Mouse (Mus musculus) embryonic facial prominence, embryonic 14.5 days (tissue): Measurements from ENCODE around the gene Cmtm8. TPM values are rescaled to one million over a fixed set of nuclear protein-coding genes. Genes with fewer than 3 reads are reported as not detected.

Source experiments
- ATAC-seq: fragments of 200-750 bp; cut with Nextera tagmentation; 2 replicates; pipeline ENCODE4 v1.8.0; 2017; ENCODE audit warnings: low read depth, moderate number of reproducible peaks, moderate TSS enrichment
- DNase-seq: peaks from one replicate; pipeline ENCODE4 v3.0.0-alpha.2; 2015; ENCODE audit warnings: low spot score
- H3K27ac ChIP-seq: fragments of 300-500 bp; sonication (generic); replicated peaks from 2 replicates; pipeline ENCODE4 v1.5.1; 2014; ENCODE audit warnings: low read depth, mild to moderate bottlenecking, low read length, moderate library complexity
- H3K27me3 ChIP-seq: fragments of 300-500 bp; sonication (generic); replicated peaks from 2 replicates; pipeline ENCODE4 v1.6.1; 2014; ENCODE audit warnings: low read length; ENCODE audit not compliant: control insufficient read depth, insufficient read depth
- H3K36me3 ChIP-seq: fragments of 300-500 bp; sonication (generic); 2 replicates; pipeline ENCODE4 v1.6.1; 2014; ENCODE audit warnings: low read length, mixed read lengths; ENCODE audit not compliant: control insufficient read depth, insufficient read depth
- H3K4me1 ChIP-seq: fragments of 300-500 bp; sonication (generic); 2 replicates; pipeline ENCODE4 v1.6.1; 2014; ENCODE audit warnings: antibody characterized with exemption, low read length; ENCODE audit not compliant: control insufficient read depth, insufficient read depth
- H3K4me2 ChIP-seq: fragments of 300-500 bp; sonication (generic); 2 replicates; pipeline ENCODE4 v1.6.1; 2014; ENCODE audit warnings: low read depth, mild to moderate bottlenecking, low read length, moderate library complexity, mixed read lengths
- H3K4me3 ChIP-seq: fragments of 300-500 bp; sonication (generic); 2 replicates; pipeline ENCODE4 v1.5.1; 2014; ENCODE audit warnings: low read depth, mild to moderate bottlenecking, low read length
- H3K9ac ChIP-seq: fragments of 300-500 bp; sonication (generic); 2 replicates; pipeline ENCODE4 v1.6.1; 2014; ENCODE audit warnings: low read depth, mild to moderate bottlenecking, low read length, moderate library complexity, mixed read lengths
- H3K9me3 ChIP-seq: fragments of 300-500 bp; sonication (generic); 2 replicates; pipeline ENCODE4 v1.6.1; 2016; ENCODE audit warnings: low read length; ENCODE audit not compliant: control insufficient read depth
- WGBS: fragments of 180-500 bp; shearing (Covaris S2); extraction: QIAGEN DNeasy Blood & Tissue Kit; methylation state at CpG from one replicate; pipeline ENCODE4 v1.1.7; 2014; 5-methylcytosine and 5-hydroxymethylcytosine counted together
- polyA plus RNA-seq: library from polyadenylated mRNA; unstranded; fragments of >200 nt; fragmentation: Nextera tagmentation; extraction: Ambion mirVana; gene quantifications from 2 replicates; pipeline ENCODE4 v1.2.1, GENCODE M21; 2014

Cmtm8 gene
- polyA plus RNA-seq, 1 experiment from 2014 or later: 18.6 TPM

DNA sequence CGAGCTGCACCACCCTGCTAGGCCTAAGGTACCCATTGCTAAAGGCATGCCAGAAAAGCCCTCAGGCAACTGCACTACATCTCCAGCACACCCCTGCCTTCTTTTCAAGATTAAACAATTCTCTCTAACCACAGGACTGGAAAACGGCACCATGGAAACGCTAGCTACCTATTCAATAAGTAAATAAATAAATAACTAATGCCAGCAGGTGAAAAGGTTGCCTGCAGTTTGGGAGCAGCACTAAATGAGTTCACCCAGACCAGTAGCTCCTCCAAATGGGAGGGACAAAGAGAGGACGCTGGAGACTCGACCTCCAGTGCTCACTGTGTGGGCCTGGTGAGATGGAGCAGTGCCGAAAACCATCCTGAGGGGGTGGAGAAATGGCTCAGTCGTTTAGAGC is 13.6 kb downstream of the Cmtm8 start:
- WGBS: 54% methylated on average over 5 of the region's 7 CpGs
- no peaks in the 10 kb centered on the region for H3K27me3 ChIP-seq
- H3K4me3 ChIP-seq: no peak overlapping the region
- H3K27ac ChIP-seq: no peak overlapping the region
- DNase-seq (no peak), ATAC-seq (no peak)
- no peak overlapping the region for H3K9ac ChIP-seq
- H3K36me3 ChIP-seq: no peaks in the 10 kb centered on the region
- no peak overlapping the region for H3K4me2 ChIP-seq
- no peaks in the 10 kb centered on the region for H3K4me1 ChIP-seq
- no peaks in the 10 kb centered on the region for H3K9me3 ChIP-seq

DNA sequence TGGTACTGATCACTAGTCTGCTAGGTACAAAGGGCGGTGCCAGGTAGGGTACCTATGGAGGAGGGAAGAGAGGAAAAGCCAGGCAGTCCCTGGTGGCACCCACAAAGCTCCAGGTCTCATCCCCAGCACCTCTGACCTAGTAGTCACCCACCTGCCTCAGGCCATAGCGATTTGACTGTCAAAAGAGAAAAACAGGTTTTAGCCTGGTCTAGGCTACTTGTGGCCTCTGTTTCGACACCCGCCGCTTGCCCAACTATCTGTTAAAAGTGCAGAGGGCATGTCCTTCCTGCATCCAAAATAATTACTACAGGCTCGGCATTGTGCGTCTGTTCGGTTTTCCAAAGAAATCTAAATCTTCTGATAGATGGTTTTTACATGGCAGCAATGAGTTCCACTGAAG is 14.3 kb downstream of the Cmtm8 start:
- H3K9me3 ChIP-seq: no peaks in the 10 kb centered on the region
- WGBS: 80% methylated on average over 8 of the region's 8 CpGs
- H3K9ac ChIP-seq: no peak overlapping the region
- no peak for DNase-seq
- H3K4me2 ChIP-seq: no peak overlapping the region
- no peak for ATAC-seq
- no peak overlapping the region for H3K4me3 ChIP-seq
- H3K27me3 ChIP-seq: no peaks in the 10 kb centered on the region
- H3K36me3 ChIP-seq: no peaks in the 10 kb centered on the region
- H3K27ac ChIP-seq: no peak overlapping the region
- H3K4me1 ChIP-seq: no peaks in the 10 kb centered on the region

DNA sequence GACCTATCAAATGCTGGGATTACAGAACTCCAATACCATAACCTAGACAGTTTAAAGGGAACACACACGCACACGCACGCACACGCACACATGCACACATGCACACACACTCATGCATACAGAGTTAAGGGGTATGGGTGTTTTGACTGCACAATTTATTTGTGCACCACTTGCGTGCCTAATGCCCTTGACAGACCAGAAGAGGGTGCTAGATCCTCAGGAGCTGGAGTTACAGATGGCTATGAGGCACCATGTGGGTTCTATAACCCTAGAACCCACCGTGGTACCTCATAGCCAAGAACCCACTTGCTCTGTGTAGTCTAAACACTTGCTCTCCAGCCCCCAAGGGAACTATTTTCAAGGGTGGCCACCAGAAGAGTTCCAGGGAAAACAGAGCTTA is 15.6 kb downstream of the Cmtm8 start:
- ATAC-seq: no peak

DNA sequence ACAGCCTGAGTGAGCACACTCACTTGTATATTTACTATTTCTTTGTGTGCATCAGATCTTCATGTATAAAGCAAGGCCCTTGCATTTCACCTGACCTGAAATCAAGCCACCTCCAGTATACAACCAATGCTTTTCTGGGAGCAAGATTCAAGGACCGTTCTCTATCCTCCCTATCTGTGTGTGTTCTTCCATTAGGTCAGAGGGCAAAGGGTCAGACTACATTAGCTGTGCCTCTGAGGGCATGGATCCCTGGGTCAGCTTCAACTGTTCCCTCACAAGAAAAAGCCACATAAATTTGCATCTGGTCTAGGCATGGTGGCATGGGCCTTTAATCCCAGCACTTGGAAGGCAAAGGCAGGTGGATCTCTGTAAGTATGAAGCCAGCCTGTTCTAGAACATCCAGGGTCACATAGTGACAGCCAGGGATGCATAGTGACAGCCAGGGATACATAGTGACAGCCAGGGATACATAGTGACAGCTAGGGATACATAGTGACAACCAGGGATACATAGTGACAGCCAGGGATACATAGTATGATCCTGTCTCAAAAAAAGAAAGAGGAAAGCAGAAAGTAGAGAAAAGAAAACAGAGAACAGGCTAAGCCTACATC is 16.6 kb downstream of the Cmtm8 start:
- no peak overlapping the region for H3K27ac ChIP-seq
- H3K9ac ChIP-seq: no peak overlapping the region
- 49% methylated on average over 1 of the region's 1 CpGs for WGBS
- H3K27me3 ChIP-seq: no peaks in the 10 kb centered on the region
- DNase-seq (no peak), ATAC-seq (no peak)
- no peaks in the 10 kb centered on the region for H3K4me1 ChIP-seq
- no peaks in the 10 kb centered on the region for H3K36me3 ChIP-seq
- no peak overlapping the region for H3K4me3 ChIP-seq
- no peaks in the 10 kb centered on the region for H3K9me3 ChIP-seq
- H3K4me2 ChIP-seq: no peak overlapping the region

More for the DNA sequence above, 15.6 kb downstream of the Cmtm8 start:
- Histone ChIP-seq H3K4me2 (no peak overlapping the region), H3K27ac (no peak overlapping the region), H3K9ac (no peak overlapping the region), H3K9me3 (no peaks in the 10 kb centered on the region), H3K27me3 (no peaks in the 10 kb centered on the region), H3K4me3 (no peak overlapping the region), H3K36me3 (no peaks in the 10 kb centered on the region), H3K4me1 (no peaks in the 10 kb centered on the region)
- no peak for DNase-seq
- 90% methylated on average over 6 of the region's 6 CpGs for WGBS

DNA sequence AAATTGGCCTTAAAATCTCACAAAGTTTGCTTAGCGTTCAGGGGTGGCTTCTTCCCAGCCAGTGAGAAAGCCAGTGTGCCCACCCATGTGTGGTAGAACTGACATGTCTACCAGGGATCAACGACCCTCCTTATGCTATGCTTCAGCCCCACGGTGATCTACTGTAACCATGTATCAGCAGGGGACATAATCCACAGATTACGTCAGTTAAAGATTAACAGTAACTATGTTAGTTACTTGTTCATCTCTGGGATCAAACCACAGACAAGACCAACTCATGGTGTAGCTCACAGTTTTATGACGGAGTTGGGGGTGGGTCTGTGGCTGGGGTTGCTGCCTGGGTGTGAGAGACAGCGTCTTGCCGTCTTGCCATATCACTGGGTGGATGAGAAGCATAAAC is 19.8 kb downstream of the Cmtm8 start:
- ATAC-seq (no peak), DNase-seq (no peak)
- Histone ChIP-seq H3K36me3 (no peaks in the 10 kb centered on the region), H3K9ac (no peak overlapping the region), H3K4me2 (no peak overlapping the region), H3K27me3 (no peaks in the 10 kb centered on the region), H3K27ac (no peak overlapping the region), H3K4me3 (no peak overlapping the region), H3K9me3 (no peaks in the 10 kb centered on the region), H3K4me1 (no peaks in the 10 kb centered on the region)
- 92% methylated on average over 7 of the region's 7 CpGs for WGBS

DNA sequence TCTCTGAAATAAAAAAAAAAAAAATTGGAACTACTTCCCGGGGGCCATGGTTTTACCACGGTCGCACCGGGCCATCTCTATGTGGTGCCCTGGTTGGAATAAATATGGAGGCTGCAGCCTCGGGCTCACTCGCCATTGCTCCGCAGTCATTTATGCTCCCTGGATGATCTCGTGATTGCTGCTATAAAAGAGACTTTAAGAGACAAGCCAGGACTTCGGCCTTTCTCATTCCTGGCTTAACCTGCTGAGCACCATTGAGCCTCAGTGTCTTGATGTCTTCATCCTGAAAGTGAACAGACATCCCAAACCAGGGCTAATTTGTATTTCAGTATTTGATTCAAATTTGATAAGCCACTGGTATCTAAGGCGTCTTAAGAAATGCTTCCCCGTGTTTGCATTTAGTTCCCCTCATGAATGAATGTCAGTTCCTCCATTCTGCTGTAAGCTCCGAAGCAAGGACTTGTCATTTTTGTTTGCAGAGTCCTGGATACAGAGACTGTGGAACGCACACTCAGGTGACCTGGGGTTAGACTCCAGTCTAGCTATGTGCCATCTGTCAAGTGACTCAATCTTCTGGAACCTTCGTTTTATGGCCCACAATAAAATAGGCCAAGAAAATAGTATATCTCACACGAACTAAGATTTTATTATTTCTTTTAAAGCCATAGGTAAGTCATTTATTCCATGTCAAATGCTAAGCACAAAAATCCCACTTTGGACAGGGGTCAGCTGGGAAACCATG is 22.2 kb downstream of the Cmtm8 start:
- Histone ChIP-seq H3K27me3 (no peaks in the 10 kb centered on the region), H3K4me2 (no peak overlapping the region), H3K9ac (no peak overlapping the region), H3K36me3 (no peaks in the 10 kb centered on the region), H3K4me3 (no peak overlapping the region), H3K9me3 (no peaks in the 10 kb centered on the region), H3K4me1 (no peaks in the 10 kb centered on the region), H3K27ac (no peak overlapping the region)
- DNase-seq (no peak), ATAC-seq (no peak)
- 88% methylated on average over 15 of the region's 15 CpGs for WGBS

DNA sequence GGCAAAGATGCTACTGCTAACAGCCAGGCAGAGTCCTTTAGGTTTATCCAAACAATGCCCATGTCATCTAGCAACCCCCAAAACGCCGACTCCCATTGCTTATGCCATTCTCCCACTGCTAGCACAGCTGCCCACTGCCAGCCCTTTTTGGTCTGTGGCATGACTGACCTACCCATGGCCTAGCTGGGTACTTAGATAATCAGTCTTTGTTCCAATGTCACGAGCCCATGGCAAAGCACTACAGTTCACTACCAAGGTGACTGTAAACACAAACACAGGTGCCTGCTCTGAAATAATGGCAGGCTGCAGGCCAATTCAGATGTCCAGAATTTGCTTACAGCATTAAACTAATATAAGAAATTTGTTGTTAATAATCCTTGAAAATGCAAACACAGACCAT is 25.0 kb downstream of the Cmtm8 start:
- ATAC-seq (no peak), DNase-seq (no peak)
- WGBS: 91% methylated on average over 3 of the region's 3 CpGs
- H3K36me3 ChIP-seq: no peaks in the 10 kb centered on the region
- no peaks in the 10 kb centered on the region for H3K9me3 ChIP-seq
- H3K27ac ChIP-seq: no peak overlapping the region
- H3K4me2 ChIP-seq: no peak overlapping the region
- no peak overlapping the region for H3K4me3 ChIP-seq
- H3K4me1 ChIP-seq: no peaks in the 10 kb centered on the region
- no peak overlapping the region for H3K9ac ChIP-seq
- H3K27me3 ChIP-seq: no peaks in the 10 kb centered on the region

DNA sequence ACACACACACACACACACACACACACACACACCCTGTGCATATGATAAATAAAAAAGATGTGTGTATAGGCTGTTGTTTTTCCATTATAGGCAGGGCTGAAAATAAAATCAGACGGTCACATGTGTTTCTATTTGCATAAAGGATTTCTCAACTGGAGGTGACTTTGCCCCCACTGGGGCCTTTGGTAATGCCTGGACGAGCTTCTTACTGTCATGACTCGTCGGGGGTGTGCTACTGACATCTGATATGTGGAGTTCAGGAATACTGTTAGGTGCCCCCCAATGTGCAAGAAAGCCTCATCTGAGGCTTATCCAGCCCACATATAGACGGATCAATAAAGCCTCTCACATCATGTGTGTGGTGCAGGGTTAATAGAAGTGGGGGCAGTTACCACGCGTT is 26.9 kb downstream of the Cmtm8 start:
- no peaks in the 10 kb centered on the region for H3K9me3 ChIP-seq
- no peak overlapping the region for H3K4me2 ChIP-seq
- no peaks in the 10 kb centered on the region for H3K4me1 ChIP-seq
- no peak overlapping the region for H3K4me3 ChIP-seq
- H3K27ac ChIP-seq: no peak overlapping the region
- ATAC-seq: no peak
- no peak overlapping the region for H3K9ac ChIP-seq
- WGBS: 63% methylated on average over 7 of the region's 7 CpGs
- H3K27me3 ChIP-seq: no peaks in the 10 kb centered on the region
- H3K36me3 ChIP-seq: no peaks in the 10 kb centered on the region
- DNase-seq: no peak

DNA sequence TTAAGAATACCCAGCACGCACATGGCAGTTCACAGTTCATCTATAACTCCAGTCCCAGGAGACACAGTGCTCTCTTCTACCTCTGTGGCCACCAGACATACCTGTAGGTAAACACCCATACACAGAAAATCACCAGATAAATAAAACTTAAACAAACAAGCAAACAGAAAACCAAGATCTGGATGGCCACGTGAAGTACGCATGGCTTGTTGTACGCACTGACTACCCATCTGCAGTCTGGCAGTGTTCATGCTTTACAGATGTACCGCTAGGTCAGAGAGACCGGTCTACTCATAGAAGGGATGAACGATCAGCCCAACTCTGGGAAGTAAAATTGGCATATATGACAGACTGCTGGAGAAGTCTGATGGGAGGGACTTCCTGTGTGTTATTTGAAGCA is 27.8 kb downstream of the Cmtm8 start:
- no peak overlapping the region for H3K27ac ChIP-seq
- WGBS: 95% methylated on average over 7 of the region's 7 CpGs
- DNase-seq: no peak
- H3K4me1 ChIP-seq: no peaks in the 10 kb centered on the region
- no peak overlapping the region for H3K9ac ChIP-seq
- no peak overlapping the region for H3K4me2 ChIP-seq
- no peak overlapping the region for H3K4me3 ChIP-seq
- ATAC-seq: no peak
- H3K36me3 ChIP-seq: no peaks in the 10 kb centered on the region
- H3K27me3 ChIP-seq: no peaks in the 10 kb centered on the region
- no peaks in the 10 kb centered on the region for H3K9me3 ChIP-seq
